Mouse (Mus musculus): ENCODE measurements around the gene Plau. TPM values are rescaled to one million over a fixed set of nuclear protein-coding genes. Genes with fewer than 3 reads are reported as not detected.
A peak's percentile ranks its signal among the peaks of the same experiment; 100 is the strongest.

Plau gene
- 0.98 and 1.8 TPM in 2 replicates for polyA plus RNA-seq (2012; rRNA removed)

DNA sequence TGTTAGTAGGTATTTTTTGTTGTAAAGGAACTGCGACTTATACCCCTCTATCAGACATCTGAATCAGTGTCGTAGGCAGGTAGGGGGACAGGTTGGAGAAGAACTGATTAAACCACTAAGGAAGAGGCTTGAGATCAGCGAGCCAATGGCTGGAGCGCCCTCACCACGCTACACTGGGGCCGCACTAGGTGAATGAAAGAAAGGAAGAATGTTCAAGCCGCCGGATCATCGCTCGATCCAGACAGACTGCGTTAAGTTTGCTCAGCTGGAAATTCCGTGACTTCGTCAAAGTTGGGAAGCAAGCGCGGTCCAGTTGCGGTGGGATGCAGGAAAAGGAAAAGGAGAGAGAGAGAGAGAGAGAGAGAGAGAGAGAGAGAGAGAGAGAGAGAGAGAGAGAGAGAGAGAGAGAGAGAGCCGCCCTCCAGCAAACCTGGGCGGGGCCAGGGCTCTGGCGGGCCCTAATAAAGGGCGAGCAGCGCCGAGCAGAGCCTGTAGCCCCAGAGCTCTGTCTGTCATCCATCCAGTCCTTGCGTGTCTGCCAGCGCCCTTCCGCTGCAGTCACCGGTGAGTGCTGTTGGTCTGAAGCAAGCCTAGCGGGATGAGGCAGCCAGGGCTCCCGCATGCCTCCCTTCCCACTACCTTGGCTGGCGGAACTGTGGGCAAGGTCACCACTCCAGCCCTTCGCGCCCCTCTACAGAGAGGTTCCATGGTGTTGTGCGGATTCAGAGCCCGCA is at the start of gene Plau:
TSS of gene Plau (plus strand) at position 490 of the 734 bp plus-strand sequence.
- no peak for TF ChIP-seq POLR2A (IDR thresholded peaks at IDR 0.05; ENCODE audit: borderline replicate concordance, extremely low read depth, insufficient read depth, insufficient read length, poor library complexity, severe bottlenecking)
- no peak for TF ChIP-seq CTCF (IDR thresholded peaks at IDR 0.05; ENCODE audit: borderline replicate concordance, extremely low read depth, insufficient read depth, insufficient read length)
- peak; percentile 85 for DNase-seq (ENCODE audit: low read depth)

DNA sequence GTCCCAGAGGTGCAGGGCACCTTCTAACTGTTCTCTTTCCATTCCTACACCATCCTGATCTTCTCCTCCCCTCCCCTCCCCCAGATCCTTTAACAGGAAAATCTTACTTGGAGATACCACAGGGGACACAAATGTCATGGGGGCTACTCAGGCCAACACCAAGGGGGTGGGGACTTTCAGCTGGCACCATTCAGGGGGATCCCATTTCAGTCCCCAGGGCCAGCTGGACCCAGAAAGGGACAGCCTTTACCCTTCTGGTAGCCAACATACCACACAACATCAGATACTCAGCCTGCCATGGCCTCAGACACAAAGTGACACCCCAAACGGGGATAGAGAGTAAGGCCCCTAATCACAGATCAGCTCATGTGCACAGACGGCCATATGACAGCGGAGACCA is 48.3 kb upstream of the Plau start:
- no peak for DNase-seq (ENCODE audit: low read depth)
- no peak for TF ChIP-seq POLR2A (IDR thresholded peaks at IDR 0.05; ENCODE audit: borderline replicate concordance, extremely low read depth, insufficient read depth, insufficient read length, poor library complexity, severe bottlenecking)
- no peak for TF ChIP-seq CTCF (IDR thresholded peaks at IDR 0.05; ENCODE audit: borderline replicate concordance, extremely low read depth, insufficient read depth, insufficient read length)

DNA sequence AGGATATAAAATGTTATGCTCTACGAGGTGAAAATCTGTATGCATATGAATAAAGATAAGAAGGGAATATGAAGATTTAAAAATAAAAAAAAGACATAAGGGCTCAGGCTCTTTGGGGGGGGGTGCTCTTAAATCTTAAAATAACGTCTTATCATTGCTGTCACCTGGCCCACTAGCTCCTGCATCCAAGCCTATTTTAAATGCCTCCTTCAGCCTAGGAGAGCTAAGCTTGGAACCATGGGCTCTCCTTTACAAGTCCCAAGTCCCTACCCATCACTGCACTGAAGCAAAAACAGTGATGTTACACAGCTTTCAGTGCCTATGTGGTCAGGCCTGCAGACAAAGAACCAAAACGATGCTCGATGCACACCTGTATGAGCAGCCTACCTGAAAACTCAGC is 46.9 kb upstream of the Plau start:
- DNase-seq (ENCODE audit: low read depth), result no peak
- no peak for TF ChIP-seq POLR2A (IDR thresholded peaks at IDR 0.05; ENCODE audit: borderline replicate concordance, extremely low read depth, insufficient read depth, insufficient read length, poor library complexity, severe bottlenecking)
- TF ChIP-seq CTCF (IDR thresholded peaks at IDR 0.05; ENCODE audit: borderline replicate concordance, extremely low read depth, insufficient read depth, insufficient read length), result no peak

DNA sequence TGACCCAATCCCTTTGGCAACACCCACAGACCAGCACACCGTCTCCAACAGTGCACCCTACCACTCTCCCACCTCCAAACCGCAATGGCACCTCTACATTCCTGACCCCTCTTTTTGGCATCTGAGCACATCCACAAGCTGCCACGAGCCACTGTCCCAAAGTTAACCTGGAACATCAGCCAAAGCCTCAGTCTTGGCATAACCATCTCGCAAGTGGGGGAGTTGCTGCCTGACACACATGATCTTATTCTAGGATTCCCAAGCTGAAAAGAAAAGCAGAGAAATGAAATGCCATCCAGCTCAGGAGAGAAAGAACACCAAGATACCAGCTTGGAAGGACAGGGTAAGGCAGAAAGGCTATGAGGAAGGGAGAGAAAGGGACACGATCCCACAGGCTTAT is 46.0 kb upstream of the Plau start:
- no peak for DNase-seq (ENCODE audit: low read depth)
- no peak for TF ChIP-seq POLR2A (IDR thresholded peaks at IDR 0.05; ENCODE audit: borderline replicate concordance, extremely low read depth, insufficient read depth, insufficient read length, poor library complexity, severe bottlenecking)
- TF ChIP-seq CTCF (IDR thresholded peaks at IDR 0.05; ENCODE audit: borderline replicate concordance, extremely low read depth, insufficient read depth, insufficient read length), result no peak

DNA sequence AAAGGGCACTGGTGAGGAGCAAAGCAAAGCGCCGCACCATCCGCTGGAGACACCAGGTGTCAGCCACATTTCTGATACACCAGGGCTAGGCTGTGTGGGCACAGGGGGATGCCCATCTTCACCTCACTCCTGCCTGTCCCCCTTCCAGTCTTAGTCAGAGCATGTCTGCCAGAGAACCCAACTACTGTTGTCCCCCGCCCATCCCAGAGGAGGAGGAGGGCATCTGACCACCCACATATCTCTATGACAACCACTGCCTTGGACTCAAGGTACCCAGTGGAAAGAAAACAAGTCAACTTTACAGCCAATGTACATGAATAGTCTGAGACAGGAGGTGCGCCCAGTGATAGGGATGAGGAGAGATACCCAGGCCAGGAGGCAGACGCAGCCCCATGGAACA is 45.5 kb upstream of the Plau start:
- no peak for DNase-seq (ENCODE audit: low read depth)

DNA sequence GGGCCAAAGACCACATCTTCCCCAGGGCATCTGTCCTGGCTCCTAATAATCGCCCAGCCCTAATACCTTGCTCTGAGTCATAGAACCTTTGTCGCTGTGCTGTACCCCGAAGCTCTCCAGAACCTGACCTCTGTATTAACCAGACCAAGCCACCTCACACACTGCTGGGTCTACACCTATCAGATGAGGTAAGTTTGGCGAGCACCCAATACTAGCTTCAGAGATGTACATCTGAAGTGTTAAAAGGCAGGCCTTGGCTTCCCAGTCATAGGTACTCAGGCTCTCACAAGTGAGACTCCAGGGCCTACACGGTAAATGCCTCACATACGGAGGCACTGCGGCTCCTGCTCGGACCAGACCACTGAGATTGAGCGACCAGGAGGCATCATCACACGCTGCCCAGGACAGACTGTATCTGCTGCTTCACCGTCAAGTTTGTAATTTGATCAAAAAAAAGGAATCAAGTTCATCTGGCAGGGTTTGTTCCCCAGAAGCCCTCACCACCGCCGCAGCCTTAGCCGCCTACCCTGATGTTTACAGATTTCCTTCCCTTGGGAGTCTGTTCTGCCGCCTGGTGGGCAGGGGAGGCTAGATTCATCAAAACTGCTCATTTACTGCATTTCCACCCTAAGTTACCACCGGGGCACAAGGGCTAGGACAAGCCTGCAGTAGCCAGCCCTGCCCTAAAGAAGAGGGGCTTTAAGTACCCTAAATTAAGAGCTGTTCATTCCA is 44.8 kb upstream of the Plau start:
- no peak for DNase-seq (ENCODE audit: low read depth)
- TF ChIP-seq POLR2A (IDR thresholded peaks at IDR 0.05; ENCODE audit: borderline replicate concordance, extremely low read depth, insufficient read depth, insufficient read length, poor library complexity, severe bottlenecking), result no peak
- no peak for TF ChIP-seq CTCF (IDR thresholded peaks at IDR 0.05; ENCODE audit: borderline replicate concordance, extremely low read depth, insufficient read depth, insufficient read length)

More for the DNA sequence above, 45.5 kb upstream of the Plau start:
- TF ChIP-seq POLR2A (IDR thresholded peaks at IDR 0.05; ENCODE audit: borderline replicate concordance, extremely low read depth, insufficient read depth, insufficient read length, poor library complexity, severe bottlenecking), result no peak
- no peak for TF ChIP-seq CTCF (IDR thresholded peaks at IDR 0.05; ENCODE audit: borderline replicate concordance, extremely low read depth, insufficient read depth, insufficient read length)

DNA sequence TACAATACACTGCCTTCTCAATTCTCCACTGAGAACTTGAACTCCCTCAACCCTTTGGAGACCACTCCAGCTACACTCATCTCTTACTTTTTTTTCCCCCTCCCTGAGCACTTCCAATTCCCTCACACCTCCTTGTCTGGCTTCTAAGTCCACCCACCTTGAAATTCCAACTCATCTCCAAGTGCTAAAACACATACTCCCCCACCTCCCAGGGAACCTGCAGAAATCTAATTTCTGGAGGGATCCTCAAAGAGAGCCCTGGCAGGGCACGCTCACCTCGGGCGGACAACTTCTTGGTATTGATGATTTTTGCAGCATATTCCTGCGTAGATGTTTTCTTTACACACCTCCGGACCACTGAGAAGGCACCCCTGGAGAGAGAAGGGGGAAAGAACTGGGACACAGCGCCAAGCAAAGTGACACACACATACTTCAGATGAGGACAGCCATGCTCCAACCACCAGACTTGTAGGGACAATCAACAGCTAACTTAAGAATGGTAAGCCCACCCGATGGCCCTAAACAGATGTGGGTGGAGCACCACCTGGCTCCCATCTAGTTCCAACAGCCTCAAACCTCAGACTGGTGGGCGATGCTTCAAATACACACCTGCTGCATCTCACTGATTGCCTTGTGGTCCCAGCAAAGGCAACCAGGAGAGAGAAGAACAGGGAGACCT is 44.1 kb upstream of the Plau start:
- DNase-seq (ENCODE audit: low read depth), result no peak
- TF ChIP-seq POLR2A (IDR thresholded peaks at IDR 0.05; ENCODE audit: borderline replicate concordance, extremely low read depth, insufficient read depth, insufficient read length, poor library complexity, severe bottlenecking) (no peak), CTCF (IDR thresholded peaks at IDR 0.05; ENCODE audit: borderline replicate concordance, extremely low read depth, insufficient read depth, insufficient read length) (no peak)

DNA sequence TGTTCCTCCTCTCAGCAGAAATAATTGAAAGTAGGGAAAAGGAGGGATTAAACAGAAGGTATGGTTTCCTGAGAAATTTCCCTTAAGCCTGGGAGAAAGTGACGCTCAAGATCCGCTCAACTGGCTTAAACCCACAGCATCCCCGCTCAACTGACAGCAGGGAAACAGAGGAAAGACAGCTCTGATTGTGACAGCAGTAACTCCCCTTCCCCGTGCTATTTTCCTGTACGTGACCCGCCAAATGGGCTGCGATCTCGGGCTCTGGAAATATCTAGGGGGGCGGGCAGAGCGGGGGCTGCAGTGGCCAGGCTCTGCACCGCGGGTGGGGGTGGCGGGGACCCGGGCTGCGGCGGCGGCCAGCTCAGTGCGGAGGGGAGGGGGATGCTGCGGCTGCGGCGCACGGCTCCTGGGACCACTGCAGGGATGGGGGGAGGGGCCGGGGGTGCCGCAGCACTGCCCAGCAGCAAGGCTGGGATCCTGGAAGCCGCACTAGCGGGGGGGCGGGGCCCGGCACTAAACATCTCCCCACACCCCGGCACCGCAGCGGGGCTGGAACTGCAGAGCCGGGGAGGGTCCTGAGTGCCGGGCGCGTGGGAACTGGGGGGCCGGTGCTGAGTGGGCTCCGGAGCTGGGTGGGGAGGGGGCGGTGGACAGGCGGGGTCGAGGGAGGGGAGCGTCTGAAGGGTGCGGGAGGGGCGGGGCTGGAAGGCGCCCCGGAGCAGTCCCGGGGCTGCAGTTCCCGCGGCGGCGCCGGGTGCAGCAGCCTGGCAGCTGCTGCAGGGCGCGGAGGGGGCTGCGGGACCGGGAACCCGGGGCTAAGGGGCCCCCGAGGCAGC is 43.3 kb upstream of the Plau start:
- DNase-seq (ENCODE audit: low read depth), result peak; percentile 76
- TF ChIP-seq POLR2A (IDR thresholded peaks at IDR 0.05; ENCODE audit: borderline replicate concordance, extremely low read depth, insufficient read depth, insufficient read length, poor library complexity, severe bottlenecking) (no peak), CTCF (IDR thresholded peaks at IDR 0.05; ENCODE audit: borderline replicate concordance, extremely low read depth, insufficient read depth, insufficient read length) (no peak)

DNA sequence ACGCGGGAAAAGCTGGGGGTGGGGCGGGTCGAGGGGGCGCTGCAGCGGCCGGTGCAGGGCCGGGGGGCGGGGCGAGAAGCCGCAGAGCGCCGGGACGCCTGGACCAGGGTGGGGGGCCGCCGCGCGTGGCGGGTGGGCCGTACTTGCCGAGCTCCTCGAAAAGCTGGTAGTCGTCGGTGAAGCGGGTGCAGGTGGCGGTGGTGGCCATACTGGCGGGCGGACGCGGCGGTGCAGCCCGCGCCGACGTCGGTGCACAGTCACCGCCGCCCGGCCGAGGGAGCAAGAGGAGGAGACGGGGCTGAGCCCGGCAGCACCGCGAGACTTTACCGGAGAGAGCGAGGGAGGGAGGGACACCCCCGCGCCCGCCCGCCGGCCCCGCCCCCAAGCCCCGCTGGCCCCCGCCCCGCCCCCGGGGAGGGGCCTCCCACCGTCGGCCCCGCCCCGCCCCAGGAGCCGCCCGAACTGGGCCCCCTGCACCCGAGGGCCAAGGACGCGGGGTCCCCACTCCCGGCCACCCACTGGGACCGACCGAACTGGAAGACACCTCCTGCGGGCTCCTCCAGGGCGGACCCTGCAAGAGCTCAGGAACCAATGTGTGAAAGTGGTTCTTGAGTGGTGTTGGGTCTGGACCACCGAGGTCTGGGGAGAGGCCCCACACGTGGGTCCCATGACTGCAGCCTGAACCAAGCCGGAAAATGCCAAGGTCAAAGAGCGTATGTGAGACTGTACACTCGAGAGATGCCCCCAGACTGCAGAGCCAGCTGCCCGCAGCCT is 42.5 kb upstream of the Plau start, which contains the start of gene Camk2g:
TSS of gene Camk2g (minus strand) at position 331 of the 774 bp plus-strand sequence.
- DNase-seq (ENCODE audit: low read depth), result peak; percentile 89
- TF ChIP-seq POLR2A (IDR thresholded peaks at IDR 0.05; ENCODE audit: borderline replicate concordance, extremely low read depth, insufficient read depth, insufficient read length, poor library complexity, severe bottlenecking) (peak; percentile 75), CTCF (IDR thresholded peaks at IDR 0.05; ENCODE audit: borderline replicate concordance, extremely low read depth, insufficient read depth, insufficient read length) (no peak)

DNA sequence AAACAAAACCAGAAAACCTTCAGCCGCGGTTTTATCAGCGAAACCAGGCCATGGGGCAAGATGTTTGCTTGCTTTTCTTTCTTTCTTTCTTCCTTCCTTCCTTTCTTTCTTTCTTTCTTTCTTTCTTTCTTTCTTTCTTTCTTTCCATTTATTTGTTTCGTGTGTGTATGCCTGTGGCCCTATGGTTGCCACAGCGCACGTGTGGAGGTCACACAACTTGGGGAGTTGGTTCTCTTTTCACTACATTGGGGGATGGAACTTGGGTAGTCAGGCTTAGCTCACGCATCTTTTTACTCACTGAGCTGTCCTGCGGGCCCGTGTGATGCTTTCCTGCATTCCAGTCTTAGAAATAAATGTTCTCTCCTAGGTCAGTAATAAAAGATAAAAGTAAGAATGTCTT is 41.9 kb upstream of the Plau start:
- TF ChIP-seq CTCF (IDR thresholded peaks at IDR 0.05; ENCODE audit: borderline replicate concordance, extremely low read depth, insufficient read depth, insufficient read length) (no peak), POLR2A (IDR thresholded peaks at IDR 0.05; ENCODE audit: borderline replicate concordance, extremely low read depth, insufficient read depth, insufficient read length, poor library complexity, severe bottlenecking) (no peak)
- no peak for DNase-seq (ENCODE audit: low read depth)

Measured in brain, embryonic 14.5 days (tissue).